Mouse (Mus musculus) cortical plate, adult 2 months (tissue): Measurements from ENCODE around the gene Zfp639.

Experiments used
- CTCF ChIP-seq: fragments of 200-500 bp; IDR thresholded peaks from 2 replicates; pipeline ENCODE4 v1.5.1; 2011; ENCODE audit warnings: mild to moderate bottlenecking, control low read depth, low read length; ENCODE audit not compliant: insufficient read depth; ENCODE audit errors: extremely low read depth
- POLR2A ChIP-seq: fragments of 200-500 bp; IDR thresholded peaks from 2 replicates; pipeline ENCODE4 v1.6.1; 2011; ENCODE audit warnings: mild to moderate bottlenecking, low read length, control low read depth; ENCODE audit not compliant: insufficient read depth; ENCODE audit errors: extremely low read depth

DNA sequence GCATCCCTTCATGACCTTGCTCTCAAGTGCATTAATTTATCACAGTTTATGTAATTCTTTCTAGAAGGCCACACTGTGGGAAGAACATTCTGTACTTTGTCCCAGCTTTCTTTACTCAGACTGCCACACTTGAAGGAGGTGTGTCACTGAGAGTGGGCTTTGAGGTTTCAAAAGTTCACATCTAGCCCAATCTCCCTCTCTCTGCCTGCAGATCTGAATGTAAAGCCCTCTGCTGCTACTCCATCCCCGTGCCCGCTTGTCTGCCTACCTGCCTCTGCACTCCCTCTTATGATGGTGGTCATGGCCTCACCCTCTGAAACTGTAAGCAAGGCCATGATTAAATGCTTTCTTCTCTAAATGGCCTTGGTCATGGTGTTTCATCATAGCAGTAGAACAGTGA lies 9.7 kb upstream of the Zfp639 start:
- no peak for TF ChIP-seq POLR2A
- no peak for TF ChIP-seq CTCF
